Mouse (Mus musculus) hindbrain, embryonic 10.5 days (tissue): ENCODE results near the gene Lcat. TPM values are rescaled to one million over a fixed set of nuclear protein-coding genes. Genes with fewer than 3 reads are reported as not detected.

ENCODE experiments used
- DNase-seq: peaks from one replicate; pipeline ENCODE4 v3.0.0-alpha.2; 2017; ENCODE audit warnings: low spot score
- H3K27ac ChIP-seq: fragments of 300-500 bp; sonication (generic); 2 replicates; pipeline ENCODE4 v1.5.1; 2016; ENCODE audit warnings: mild to moderate bottlenecking, moderate library complexity
- H3K27me3 ChIP-seq: fragments of 300-500 bp; sonication (generic); 2 replicates; pipeline ENCODE4 v1.6.1; 2016; ENCODE audit warnings: mild to moderate bottlenecking; ENCODE audit not compliant: poor library complexity, insufficient read depth, severe bottlenecking
- H3K36me3 ChIP-seq: fragments of 300-500 bp; sonication (generic); 2 replicates; pipeline ENCODE4 v1.6.1; 2016; ENCODE audit warnings: mild to moderate bottlenecking, moderate library complexity
- H3K4me1 ChIP-seq: fragments of 300-500 bp; sonication (generic); replicated peaks from 2 replicates; pipeline ENCODE4 v1.6.1; 2016; ENCODE audit warnings: mild to moderate bottlenecking
- H3K4me3 ChIP-seq: fragments of 300-500 bp; sonication (generic); 2 replicates; pipeline ENCODE4 v1.5.1; 2016; ENCODE audit warnings: mild to moderate bottlenecking, moderate library complexity
- H3K9me3 ChIP-seq: fragments of 300-500 bp; sonication (generic); 2 replicates; pipeline ENCODE4 v1.6.1; 2016; ENCODE audit warnings: mild to moderate bottlenecking, moderate library complexity
- WGBS: fragments of 180-500 bp; shearing (Covaris S2); methylation state at CpG from one replicate; pipeline ENCODE4 v1.1.7; 2016; 5-methylcytosine and 5-hydroxymethylcytosine counted together
- polyA plus RNA-seq: library from polyadenylated mRNA; unstranded; fragments of >200 nt; fragmentation: Nextera tagmentation; extraction: Ambion mirVana; gene quantifications from 2 replicates; pipeline ENCODE4 v1.2.1, GENCODE M21; 2016

Lcat gene
- polyA plus RNA-seq, 1 experiment from 2014 or later, result 0.60 TPM

DNA sequence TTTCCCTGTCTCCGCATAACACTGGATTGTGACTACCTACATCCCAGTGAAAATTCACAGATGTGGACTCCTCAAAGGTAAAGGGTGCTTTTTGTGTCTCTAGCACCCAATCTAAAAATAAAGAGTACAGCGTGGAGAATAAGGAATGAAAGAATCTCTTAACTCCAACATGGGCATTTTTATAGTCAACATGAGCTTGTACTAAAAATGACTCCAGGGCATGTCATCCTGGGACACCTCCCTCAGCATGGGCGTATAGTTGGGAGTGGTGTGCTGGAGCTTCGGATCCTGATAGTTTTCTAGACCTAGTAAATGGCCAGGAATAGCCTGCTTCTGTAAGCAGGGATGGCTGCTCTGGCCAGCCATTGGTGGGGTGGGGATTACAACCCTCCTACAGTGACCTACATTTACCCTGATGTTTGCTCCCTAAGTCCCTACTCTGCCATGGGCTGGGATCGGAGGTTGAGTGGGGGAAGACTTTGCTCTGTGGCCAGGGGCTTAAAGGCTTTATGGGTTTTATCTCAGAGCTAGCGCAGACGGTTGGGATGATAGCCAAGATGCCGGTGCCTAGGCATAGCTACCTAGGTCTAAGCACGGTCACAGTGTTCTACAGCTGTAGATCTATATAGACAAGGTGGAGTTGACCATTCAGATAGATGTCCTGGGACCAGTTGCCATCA is 45.2 kb downstream of the Lcat start:
- H3K36me3 ChIP-seq, result peaks cover 16% of the 10 kb centered on the region
- peaks cover 22% of the 10 kb centered on the region for H3K4me1 ChIP-seq
- no peaks in the 10 kb centered on the region for H3K27me3 ChIP-seq
- no peak overlapping the region for H3K27ac ChIP-seq
- DNase-seq, result no peak
- H3K9me3 ChIP-seq, result no peaks in the 10 kb centered on the region
- no peak overlapping the region for H3K4me3 ChIP-seq
- 82% methylated on average over 9 of the region's 9 CpGs for WGBS

DNA sequence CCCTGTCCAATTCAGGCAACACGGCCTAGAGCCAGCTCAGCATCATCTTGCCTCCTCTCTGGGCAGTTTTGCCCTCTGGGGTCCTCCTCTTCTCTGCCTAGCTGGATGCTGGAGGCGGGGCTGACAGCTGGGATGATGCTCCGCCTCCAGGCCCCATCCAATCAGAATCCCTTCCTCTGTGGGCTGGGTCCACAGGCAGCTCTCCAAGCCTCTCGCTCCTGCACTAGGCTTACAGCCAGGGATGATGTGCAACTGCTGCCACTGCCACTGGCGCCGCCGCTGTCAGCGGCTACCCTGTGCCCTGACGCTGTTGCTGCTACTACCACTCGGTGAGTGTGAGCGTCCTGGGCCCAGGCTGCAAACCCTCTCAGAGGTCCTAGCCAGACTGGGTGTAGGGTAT is 49.8 kb downstream of the Lcat start, which contains the start of gene Nrn1l:
Gene Nrn1l (plus strand): TSS at position 229 of the 400 bp plus-strand sequence.
- H3K4me3 ChIP-seq, result peak within 1 kb of the TSS; percentile 26
- peaks cover 62% of the 10 kb centered on the region for H3K36me3 ChIP-seq
- no peaks in the 10 kb centered on the region for H3K9me3 ChIP-seq
- DNase-seq, result peak; percentile 77
- WGBS, result 4% methylated on average over 11 of the region's 11 CpGs
- 0 out of 2 replicates have a peak within 1 kb of the TSS, but pooled peaks have one; percentile 25 for H3K27ac ChIP-seq
- H3K4me1 ChIP-seq, result peaks cover 13% of the 10 kb centered on the region
- no peaks in the 10 kb centered on the region for H3K27me3 ChIP-seq

- H3K4me3 ChIP-seq, result no peak overlapping the region
- no peaks in the 10 kb centered on the region for H3K9me3 ChIP-seq
- no peak for DNase-seq
- peaks cover 13% of the 10 kb centered on the region for H3K4me1 ChIP-seq
- no peak overlapping the region for H3K27ac ChIP-seq
- H3K36me3 ChIP-seq, result peaks cover 71% of the 10 kb centered on the region
- WGBS, result 90% methylated on average over 6 of the region's 6 CpGs
- no peaks in the 10 kb centered on the region for H3K27me3 ChIP-seq
These were observed 50.8 kb downstream of the Lcat start for GRCm38 (mm10) chr8:105892432-105892831.

DNA sequence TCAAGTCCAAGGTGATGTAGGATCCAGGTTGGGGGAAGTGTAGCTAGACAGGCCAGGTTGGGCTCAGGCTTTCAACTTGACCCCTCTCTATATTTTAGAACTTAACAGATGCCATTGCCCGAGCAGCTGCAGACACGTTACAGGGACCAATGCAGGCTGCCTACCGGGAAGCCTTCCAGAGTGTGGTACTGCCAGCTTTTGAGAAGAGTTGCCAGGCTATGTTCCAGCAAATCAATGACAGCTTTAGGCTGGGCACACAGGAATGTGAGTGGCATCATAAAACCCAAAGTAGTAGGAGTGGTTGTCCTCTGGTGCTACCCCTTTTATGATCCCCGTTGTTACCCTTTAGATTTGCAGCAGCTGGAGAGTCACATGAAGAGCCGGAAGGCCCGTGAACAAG is 52.3 kb downstream of the Lcat start:
- H3K27me3 ChIP-seq, result no peaks in the 10 kb centered on the region
- H3K36me3 ChIP-seq, result peaks cover 87% of the 10 kb centered on the region
- H3K9me3 ChIP-seq, result no peaks in the 10 kb centered on the region
- H3K4me3 ChIP-seq, result no peak overlapping the region
- WGBS, result 95% methylated on average over 6 of the region's 6 CpGs
- peaks cover 13% of the 10 kb centered on the region for H3K4me1 ChIP-seq
- H3K27ac ChIP-seq, result no peak overlapping the region
- DNase-seq, result no peak

DNA sequence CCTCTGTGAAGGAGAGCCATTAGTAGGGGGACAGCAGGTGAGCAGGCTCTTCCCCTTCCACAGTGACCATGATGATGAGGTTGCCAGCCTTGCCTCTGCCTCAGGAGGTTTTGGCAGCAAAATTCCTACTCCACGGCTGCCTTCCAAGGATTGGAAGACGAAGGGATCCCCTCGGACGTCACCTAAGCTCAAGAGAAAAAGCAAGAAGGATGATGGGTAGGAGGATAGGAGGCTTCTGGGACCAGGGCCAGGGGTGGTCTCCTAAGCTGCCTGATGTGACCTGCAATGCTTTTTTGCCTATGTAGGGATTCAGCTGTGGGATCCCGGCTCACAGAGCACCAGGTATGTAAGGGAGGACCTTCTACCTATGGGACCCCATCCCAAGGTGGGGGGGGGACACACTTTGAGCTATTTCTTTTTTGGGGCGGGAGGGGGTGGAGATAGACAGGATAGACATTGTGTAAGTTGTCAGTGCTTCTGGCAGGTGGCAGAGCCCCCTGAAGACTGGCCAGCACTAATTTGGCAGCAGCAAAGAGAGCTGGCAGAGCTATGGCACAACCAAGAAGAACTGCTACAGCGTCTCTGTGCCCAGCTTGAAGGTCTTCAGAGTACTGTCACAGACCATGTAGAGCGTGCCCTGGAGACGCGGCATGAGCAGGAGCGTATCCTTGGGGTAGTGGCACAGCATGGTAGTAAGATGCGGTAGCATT is 53.3 kb downstream of the Lcat start:
- DNase-seq, result no peak
- peaks cover 90% of the 10 kb centered on the region for H3K36me3 ChIP-seq
- WGBS, result 91% methylated on average over 12 of the region's 12 CpGs
- no peak overlapping the region for H3K4me3 ChIP-seq
- peaks cover 13% of the 10 kb centered on the region for H3K4me1 ChIP-seq
- no peaks in the 10 kb centered on the region for H3K9me3 ChIP-seq
- no peaks in the 10 kb centered on the region for H3K27me3 ChIP-seq
- H3K27ac ChIP-seq, result no peak overlapping the region

Other genes starting within 250 kb of the Lcat start
- 81.3 and 92.6 TPM in 2 replicates for gene Acd, start 242.3 kb downstream of the Lcat start, polyA plus RNA-seq
- 23.3 and 32.2 TPM in 2 replicates for gene Pard6a, start 242.2 kb downstream of the Lcat start, polyA plus RNA-seq
- 0.14 TPM in 1 of 2 replicates, not detected in the other for gene 4933405L10Rik, start 235.7 kb downstream of the Lcat start, polyA plus RNA-seq
- gene Enkd1, start 235.2 kb downstream of the Lcat start, polyA plus RNA-seq, result 40.7 and 44.6 TPM in 2 replicates
- gene Gfod2, start 184.7 kb downstream of the Lcat start, polyA plus RNA-seq, result 36.8 and 49.8 TPM in 2 replicates
- gene Ranbp10, start 116.0 kb downstream of the Lcat start, polyA plus RNA-seq, result 10.4 and 11.1 TPM in 2 replicates
- gene Tsnaxip1, start 115.7 kb downstream of the Lcat start, polyA plus RNA-seq, result 0.51 and 1.8 TPM in 2 replicates
- 55.2 and 58.1 TPM in 2 replicates for gene Cenpt, start 90.1 kb downstream of the Lcat start, polyA plus RNA-seq
- 78.3 and 83.5 TPM in 2 replicates for gene Thap11, start 88.2 kb downstream of the Lcat start, polyA plus RNA-seq
- gene Nutf2, start 82.8 kb downstream of the Lcat start, polyA plus RNA-seq, result 364 and 407 TPM in 2 replicates
- 72.4 and 75.8 TPM in 2 replicates for gene Edc4, start 62.5 kb downstream of the Lcat start, polyA plus RNA-seq
- gene Nrn1l, start 49.8 kb downstream of the Lcat start, polyA plus RNA-seq, result 0.39 and 0.73 TPM in 2 replicates
- 28.8 and 31.0 TPM in 2 replicates for gene Pskh1, start 42.9 kb downstream of the Lcat start, polyA plus RNA-seq
- 1.7 and 2.5 TPM in 2 replicates for gene Ctrl, start 9.5 kb downstream of the Lcat start, polyA plus RNA-seq
- 32.7 and 33.6 TPM in 2 replicates for gene Psmb10, start 4.9 kb downstream of the Lcat start, polyA plus RNA-seq
- 18.7 and 19.3 TPM in 2 replicates for gene Slc12a4, start 22.7 kb upstream of the Lcat start, polyA plus RNA-seq
- gene Dpep3, start 36.0 kb upstream of the Lcat start, polyA plus RNA-seq, result not detected in 2 replicates
- gene Dus2, start 48.0 kb upstream of the Lcat start, polyA plus RNA-seq, result 21.1 and 21.3 TPM in 2 replicates
- gene Dpep2nb, start 62.6 kb upstream of the Lcat start, polyA plus RNA-seq, result not detected in 2 replicates
- 22.4 and 24.4 TPM in 2 replicates for gene Ddx28, start 68.5 kb upstream of the Lcat start, polyA plus RNA-seq
- gene Nfatc3, start 115.5 kb upstream of the Lcat start, polyA plus RNA-seq, result 4.2 and 6.2 TPM in 2 replicates
- gene Esrp2, start 193.6 kb upstream of the Lcat start, polyA plus RNA-seq, result 2.5 and 3.3 TPM in 2 replicates
- 15.0 and 16.1 TPM in 2 replicates for gene Pla2g15, start 207.0 kb upstream of the Lcat start, polyA plus RNA-seq
- gene Slc7a6, start 225.5 kb upstream of the Lcat start, polyA plus RNA-seq, result 66.1 and 71.9 TPM in 2 replicates